Mouse (Mus musculus): ENCODE results near the gene Tas1r1.

DNA sequence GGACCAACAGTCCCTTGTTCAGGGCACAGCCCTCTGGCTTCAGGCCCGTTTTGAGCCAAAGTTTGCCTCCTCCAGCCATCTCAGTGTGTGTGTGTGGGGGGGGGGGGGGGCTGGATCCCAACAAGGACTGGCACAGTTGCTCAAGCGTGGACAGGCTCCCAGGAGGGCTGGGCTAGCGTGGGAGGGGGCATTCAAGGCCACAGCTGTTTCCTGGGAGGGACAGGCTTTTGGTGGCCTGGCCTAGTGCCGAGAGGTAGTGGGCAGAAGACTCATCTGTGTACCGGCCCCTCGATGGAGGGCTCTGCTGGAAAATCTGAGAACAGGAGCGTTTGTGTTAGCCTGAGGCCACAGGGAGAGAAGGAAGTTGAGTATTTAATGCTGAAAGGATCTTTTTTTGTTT is 41.6 kb upstream of the Tas1r1 start:
- no peak for TF ChIP-seq CTCF (IDR thresholded peaks at IDR 0.05; ENCODE audit: low read depth)
- TF ChIP-seq EP300 (IDR thresholded peaks at IDR 0.05; ENCODE audit: low read depth): no peak

All from liver, postnatal 0 days (tissue).